Mouse (Mus musculus) heart, embryonic 16.5 days (tissue): ENCODE measurements at regions not wholly inside any gene's neighbourhood (a gene's known extent, or its start where the extent isn't known, plus 50 kb on each side); places are given as distances from the start of the nearest gene placed in this dataset.
"Not testable (repeated sequence)": the region's sequence is repeated elsewhere in the genome, so short reads cannot be mapped to it uniquely, and the experiment has no call there.

Experiments
- ATAC-seq: fragments of 200-750 bp; cut with Nextera tagmentation; replicated peaks from 2 replicates; pipeline ENCODE4 v1.8.0; 2017; ENCODE audit warnings: moderate number of reproducible peaks; ENCODE audit not compliant: insufficient read depth, low FRiP score; ENCODE audit errors: extremely low read depth
- H3K27ac ChIP-seq: fragments of 300-500 bp; sonication (generic); 2 replicates; pipeline ENCODE4 v1.5.1; 2014; ENCODE audit warnings: mild to moderate bottlenecking, low read length, control low read depth, moderate library complexity
- H3K27me3 ChIP-seq: fragments of 300-500 bp; sonication (generic); 2 replicates; pipeline ENCODE4 v1.6.1; 2014; ENCODE audit warnings: low read length, mixed read lengths; ENCODE audit not compliant: control insufficient read depth, insufficient read depth
- H3K36me3 ChIP-seq: fragments of 300-500 bp; sonication (generic); 2 replicates; pipeline ENCODE4 v1.6.1; 2014; ENCODE audit not compliant: control insufficient read depth, insufficient read depth
- H3K4me1 ChIP-seq: fragments of 300-500 bp; sonication (generic); 2 replicates; pipeline ENCODE4 v1.6.1; 2014; ENCODE audit warnings: low read length, mixed read lengths; ENCODE audit not compliant: control insufficient read depth, insufficient read depth
- H3K4me2 ChIP-seq: fragments of 300-500 bp; sonication (generic); 2 replicates; pipeline ENCODE4 v1.6.1; 2014; ENCODE audit warnings: low read depth, mild to moderate bottlenecking, control low read depth, low read length
- H3K4me3 ChIP-seq: fragments of 300-500 bp; sonication (generic); 2 replicates; pipeline ENCODE4 v1.5.1; 2014; ENCODE audit warnings: mild to moderate bottlenecking, control low read depth, low read length
- H3K9ac ChIP-seq: fragments of 300-500 bp; sonication (generic); 2 replicates; pipeline ENCODE4 v1.6.1; 2014; ENCODE audit warnings: low read length, control low read depth
- H3K9me3 ChIP-seq: fragments of 300-500 bp; sonication (generic); replicated peaks from 2 replicates; pipeline ENCODE4 v1.6.1; 2016; ENCODE audit warnings: low read length; ENCODE audit not compliant: control insufficient read depth
- WGBS: fragments of 180-500 bp; shearing (Covaris S2); extraction: QIAGEN DNeasy Blood & Tissue Kit; methylation state at CpG from one replicate; pipeline ENCODE4 v1.1.7; 2014; 5-methylcytosine and 5-hydroxymethylcytosine counted together

DNA sequence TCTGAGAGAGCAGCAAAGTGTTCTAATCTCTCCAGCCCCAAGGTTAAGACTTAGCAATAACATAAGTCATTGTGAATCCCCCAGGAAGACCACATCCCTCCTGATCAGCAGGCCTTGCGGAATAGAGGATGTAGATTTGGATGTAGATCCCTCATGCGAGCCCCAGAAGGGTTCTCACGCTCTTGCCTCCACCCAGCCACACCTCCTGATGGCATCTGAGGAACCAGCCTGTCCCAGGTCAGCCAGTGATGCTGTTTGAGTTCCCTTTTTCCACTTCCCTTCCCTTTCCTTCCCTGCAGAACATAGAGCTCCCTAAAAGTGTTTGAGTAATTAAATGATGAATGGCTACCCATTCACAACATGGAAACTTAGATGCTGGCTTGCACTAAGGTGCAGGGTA is 124.1 kb downstream of the Katnal1 start:
- H3K27ac ChIP-seq = no peak overlapping the region
- H3K9ac ChIP-seq = no peak overlapping the region
- no peak overlapping the region for H3K4me2 ChIP-seq
- ATAC-seq = no peak
- H3K4me3 ChIP-seq = no peak overlapping the region
- peaks cover 18% of the 10 kb centered on the region for H3K4me1 ChIP-seq
- 62% methylated on average over 3 of the region's 3 CpGs for WGBS
- peaks cover 7% of the 10 kb centered on the region for H3K9me3 ChIP-seq
- H3K36me3 ChIP-seq = no peaks in the 10 kb centered on the region
- no peaks in the 10 kb centered on the region for H3K27me3 ChIP-seq

DNA sequence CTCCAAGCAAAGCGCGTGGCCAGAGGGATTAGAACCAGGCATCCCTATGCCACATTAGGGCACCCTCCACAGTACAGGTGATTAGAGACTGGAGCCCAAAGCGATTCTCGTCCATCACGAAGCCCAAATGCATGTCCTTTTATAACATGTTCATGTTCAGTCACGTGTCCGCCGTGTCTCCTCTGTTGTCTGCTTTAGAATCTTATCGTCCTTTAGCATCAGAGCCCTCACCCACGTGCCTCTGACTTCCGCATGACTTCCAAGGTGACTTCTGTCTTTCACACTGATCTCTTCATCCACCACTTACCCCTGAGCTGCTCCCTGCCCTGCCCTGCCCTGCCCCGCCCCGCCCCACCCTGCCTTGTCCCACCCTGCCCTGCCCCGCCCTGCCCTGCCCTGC is 125.3 kb downstream of the Katnal1 start:
- Histone ChIP-seq H3K4me3 (no peak overlapping the region), H3K36me3 (no peaks in the 10 kb centered on the region), H3K27ac (no peak overlapping the region), H3K4me2 (no peak overlapping the region), H3K9ac (no peak overlapping the region), H3K9me3 (peaks cover 7% of the 10 kb centered on the region), H3K4me1 (peaks cover 6% of the 10 kb centered on the region), H3K27me3 (no peaks in the 10 kb centered on the region)
- ATAC-seq = no peak
- 81% methylated on average over 14 of the region's 14 CpGs for WGBS

DNA sequence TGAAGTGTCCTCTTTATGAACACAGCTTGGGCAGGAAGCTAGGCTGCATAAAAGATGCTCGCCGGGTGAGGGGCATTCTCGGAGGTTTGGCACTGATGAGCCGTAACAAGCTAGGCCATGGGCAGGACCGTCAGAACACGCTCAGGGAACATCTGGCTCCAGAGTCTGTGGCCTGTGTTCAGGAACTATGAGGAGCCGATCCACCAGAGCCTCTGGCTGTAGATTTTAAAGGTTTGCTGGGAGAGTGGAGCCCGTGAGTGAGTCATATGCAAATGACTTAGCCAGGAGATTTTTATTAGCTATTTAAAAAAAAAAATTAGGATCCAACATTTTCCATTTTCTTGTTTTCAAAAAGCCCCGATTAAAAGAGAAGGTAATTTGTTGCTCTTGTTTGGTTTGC is 126.4 kb downstream of the Katnal1 start:
- Histone ChIP-seq H3K9me3 (peaks cover 6% of the 10 kb centered on the region), H3K9ac (no peak overlapping the region), H3K36me3 (no peaks in the 10 kb centered on the region), H3K27me3 (no peaks in the 10 kb centered on the region), H3K4me2 (no peak overlapping the region), H3K4me3 (no peak overlapping the region), H3K4me1 (peaks cover 7% of the 10 kb centered on the region), H3K27ac (no peak overlapping the region)
- ATAC-seq = no peak
- 80% methylated on average over 9 of the region's 9 CpGs for WGBS

DNA sequence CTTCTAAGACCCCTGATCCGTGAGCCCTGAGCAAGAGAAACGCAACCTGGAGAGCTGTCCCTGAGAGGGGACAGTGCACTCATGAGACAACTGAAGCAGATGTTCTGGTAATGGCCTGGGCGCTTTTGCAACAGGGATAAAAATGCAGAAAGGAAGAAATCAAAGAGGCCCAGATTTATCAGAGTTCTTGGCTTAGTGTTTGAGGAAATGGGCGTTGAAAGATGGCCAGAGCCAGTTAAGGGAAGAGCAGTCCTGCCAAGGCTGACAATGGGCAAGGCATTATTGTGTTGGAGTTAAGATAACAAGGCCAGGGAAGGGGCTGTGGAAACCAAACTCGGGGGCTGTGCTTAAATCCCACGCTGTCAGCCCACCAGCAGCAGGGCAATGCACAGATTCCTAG is 130.6 kb downstream of the Katnal1 start:
- Histone ChIP-seq H3K4me2 (no peak overlapping the region), H3K27ac (no peak overlapping the region), H3K9me3 (no peaks in the 10 kb centered on the region), H3K27me3 (no peaks in the 10 kb centered on the region), H3K4me3 (no peak overlapping the region), H3K4me1 (peaks cover 7% of the 10 kb centered on the region), H3K36me3 (no peaks in the 10 kb centered on the region), H3K9ac (no peak overlapping the region)
- 45% methylated on average over 6 of the region's 6 CpGs for WGBS
- no peak for ATAC-seq

GRCm38 (mm10) chr5:148796072-148796471 is 133.0 kb downstream of the Katnal1 start:
- H3K27me3 ChIP-seq = no peaks in the 10 kb centered on the region; the same call in 1 of the 2 replicates
- no peaks in the 10 kb centered on the region for H3K9me3 ChIP-seq
- 31% methylated on average over 4 of the region's 4 CpGs for WGBS
- no peak overlapping the region for H3K4me2 ChIP-seq
- no peak overlapping the region for H3K27ac ChIP-seq
- no peak overlapping the region for H3K9ac ChIP-seq
- H3K4me1 ChIP-seq = peaks cover 7% of the 10 kb centered on the region
- no peak for ATAC-seq
- H3K4me3 ChIP-seq = no peak overlapping the region
- H3K36me3 ChIP-seq = no peaks in the 10 kb centered on the region

DNA sequence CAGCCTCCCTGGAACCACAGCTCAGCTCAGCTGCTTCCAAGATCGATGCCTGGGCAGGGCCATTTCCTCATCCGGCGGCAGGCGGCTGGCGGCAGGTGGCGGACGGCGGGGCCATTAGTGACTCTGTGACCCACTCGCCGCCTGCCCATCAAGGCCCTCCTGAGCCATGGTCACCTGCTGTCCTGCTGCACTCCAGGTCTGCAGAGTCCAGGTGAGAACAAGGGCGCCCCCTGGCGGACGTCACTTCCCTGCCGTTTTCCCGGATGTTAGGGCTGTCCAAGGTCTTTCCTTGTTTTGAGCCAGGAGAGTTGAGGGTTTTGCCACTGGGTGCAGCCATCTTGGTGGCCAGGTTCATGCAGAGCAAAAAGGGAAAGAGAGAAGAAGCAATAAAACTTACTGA is 134.7 kb downstream of the Katnal1 start:
- no peak overlapping the region for H3K4me2 ChIP-seq
- peaks cover 7% of the 10 kb centered on the region for H3K4me1 ChIP-seq
- H3K27ac ChIP-seq = no peak overlapping the region
- 28% methylated on average over 15 of the region's 15 CpGs for WGBS
- H3K9ac ChIP-seq = no peak overlapping the region
- H3K4me3 ChIP-seq = no peak overlapping the region
- no peaks in the 10 kb centered on the region for H3K36me3 ChIP-seq
- no peaks in the 10 kb centered on the region for H3K9me3 ChIP-seq
- no peaks in the 10 kb centered on the region; the same call in 1 of the 2 replicates for H3K27me3 ChIP-seq
- no peak for ATAC-seq

DNA sequence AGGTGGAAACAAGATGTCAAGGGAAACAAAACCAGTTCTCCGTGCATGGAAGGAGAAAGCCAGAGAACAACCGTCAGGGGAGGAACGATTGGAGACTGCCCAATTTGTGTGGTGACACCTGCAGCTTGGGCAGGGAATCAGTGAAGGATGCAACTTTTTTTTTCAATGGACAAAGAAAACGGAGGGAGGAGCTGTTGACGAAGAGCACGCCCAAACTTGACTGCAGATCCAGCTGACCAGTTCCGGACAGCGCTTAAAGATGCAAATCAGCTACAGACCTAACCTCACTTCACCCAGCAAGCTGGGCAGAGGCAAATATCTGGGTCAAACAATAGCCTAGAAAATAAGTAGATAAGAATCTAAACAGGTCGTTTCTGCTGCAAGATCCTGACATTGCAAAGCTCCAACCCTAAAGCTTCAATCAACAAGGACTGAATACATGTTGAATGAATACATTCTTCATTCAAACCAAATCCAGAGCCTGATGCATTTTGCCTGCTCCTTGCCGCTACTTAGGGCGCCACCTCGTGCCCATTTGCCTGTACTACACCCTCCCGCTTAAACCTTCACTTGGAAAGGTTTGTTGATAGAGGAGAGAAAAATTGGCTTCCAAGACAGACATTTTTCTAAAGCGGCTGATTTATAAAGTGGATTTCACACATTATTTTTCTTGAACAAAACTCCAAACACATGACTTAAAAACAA is 136.2 kb downstream of the Katnal1 start:
- H3K4me3 ChIP-seq = no peak overlapping the region
- ATAC-seq = no peak
- no peaks in the 10 kb centered on the region; the same call in 1 of the 2 replicates for H3K27me3 ChIP-seq
- H3K9me3 ChIP-seq = no peaks in the 10 kb centered on the region
- H3K4me2 ChIP-seq = no peak overlapping the region
- WGBS = 13% methylated on average over 14 of the region's 14 CpGs
- no peak overlapping the region for H3K27ac ChIP-seq
- H3K4me1 ChIP-seq = no peaks in the 10 kb centered on the region
- no peaks in the 10 kb centered on the region for H3K36me3 ChIP-seq
- H3K9ac ChIP-seq = no peak overlapping the region

- Histone ChIP-seq H3K27me3 (no peaks in the 10 kb centered on the region; the same call in 1 of the 2 replicates), H3K36me3 (no peaks in the 10 kb centered on the region), H3K4me2 (no peak overlapping the region), H3K9ac (no peak overlapping the region), H3K4me3 (no peak overlapping the region), H3K27ac (no peak overlapping the region), H3K9me3 (no peaks in the 10 kb centered on the region), H3K4me1 (no peaks in the 10 kb centered on the region)
- WGBS = 64% methylated on average over 6 of the region's 6 CpGs
- ATAC-seq = no peak
Observed at GRCm38 (mm10) chr5:148791651-148792050, 137.5 kb downstream of the Katnal1 start.

DNA sequence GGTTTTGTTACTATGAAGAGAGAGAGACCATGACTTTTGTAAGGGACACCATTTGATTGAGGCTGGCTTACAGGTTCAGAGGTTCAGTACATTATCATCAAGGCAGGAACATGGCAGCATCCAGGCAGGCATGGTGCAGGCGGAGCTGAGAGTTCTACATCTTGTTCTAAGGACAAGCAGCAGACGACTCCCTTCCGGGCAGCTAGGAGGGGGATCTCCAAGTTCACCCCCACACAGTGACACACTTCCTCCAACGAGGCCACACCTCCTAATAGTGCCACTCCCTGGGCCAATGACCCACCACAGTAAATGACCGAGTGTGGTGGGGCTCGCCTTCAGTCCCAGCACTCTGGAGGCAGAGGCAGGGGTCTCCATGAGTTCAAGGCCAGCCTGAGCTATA is 138.8 kb downstream of the Katnal1 start:
- not testable (repeated sequence) for H3K9me3 ChIP-seq, H3K27ac ChIP-seq, H3K9ac ChIP-seq, H3K4me2 ChIP-seq, H3K36me3 ChIP-seq, H3K4me1 ChIP-seq, ATAC-seq, H3K27me3 ChIP-seq, H3K4me3 ChIP-seq
- 74% methylated on average over 6 of the region's 6 CpGs for WGBS
